Mouse (Mus musculus): ENCODE measurements around the gene Eif4ebp2.

Gene Eif4ebp2

GRCm38 (mm10) chr10:61383021-61383714 lies 69.3 kb downstream of the Eif4ebp2 start, which contains the start of gene Pald1:
Pald1 (minus strand) TSS chr10:61383530.
- DNase-seq (ENCODE audit: low spot score): peak; percentile 55

GRCm38 (mm10) chr10:61382281-61382731 lies 70.2 kb downstream of the Eif4ebp2 start:
- no peak for DNase-seq (ENCODE audit: low spot score)

GRCm38 (mm10) chr10:61381823-61382222 lies 70.6 kb downstream of the Eif4ebp2 start:
- no peak for DNase-seq (ENCODE audit: low spot score)

- DNase-seq (ENCODE audit: low spot score): no peak
These were observed 72.3 kb downstream of the Eif4ebp2 start for GRCm38 (mm10) chr10:61380186-61380585.

GRCm38 (mm10) chr10:61379340-61380040 lies 73.0 kb downstream of the Eif4ebp2 start:
- no peak for DNase-seq (ENCODE audit: low spot score)

GRCm38 (mm10) chr10:61378698-61379097 lies 73.8 kb downstream of the Eif4ebp2 start:
- DNase-seq (ENCODE audit: low spot score): no peak

Measured in urinary bladder, postnatal 25 days (tissue).